Mouse (Mus musculus) adrenal gland, postnatal 14 days (tissue): ENCODE measurements around the gene Rrp9. TPM values are rescaled to one million over a fixed set of nuclear protein-coding genes. Genes with fewer than 3 reads are reported as not detected.

ENCODE experiments used
- DNase-seq: peaks from one replicate; pipeline ENCODE4 v3.0.0; 2021; ENCODE audit warnings: mixed read lengths
- total RNA-seq: library from RNA; stranded (reverse); gene quantifications from 2 replicates; pipeline ENCODE4 v1.2.3, GENCODE M21; 2021

The Rrp9 gene
- total RNA-seq, 1 experiment from 2014 or later: 34.2 TPM

DNA sequence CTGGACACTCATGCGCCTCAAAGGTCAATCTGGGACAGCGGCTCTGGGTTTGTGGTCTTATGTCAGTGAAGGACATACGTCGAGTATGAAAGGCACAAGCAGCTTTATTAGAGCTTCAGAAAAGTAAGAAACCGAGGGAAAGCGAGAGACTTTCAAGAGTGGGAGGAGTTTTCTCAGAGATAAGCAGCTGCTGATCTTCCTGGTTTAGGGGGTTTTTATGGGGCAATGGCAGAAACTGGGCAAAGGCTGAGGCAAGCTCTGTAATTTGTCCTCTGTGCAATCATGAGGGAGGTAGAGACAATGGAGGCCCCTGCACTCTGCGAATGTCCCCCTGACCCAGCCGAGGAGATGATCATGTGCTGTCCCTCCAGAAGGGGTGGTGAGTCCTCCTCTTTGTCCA is 44.1 kb downstream of the Rrp9 start:
- no peak for DNase-seq

DNA sequence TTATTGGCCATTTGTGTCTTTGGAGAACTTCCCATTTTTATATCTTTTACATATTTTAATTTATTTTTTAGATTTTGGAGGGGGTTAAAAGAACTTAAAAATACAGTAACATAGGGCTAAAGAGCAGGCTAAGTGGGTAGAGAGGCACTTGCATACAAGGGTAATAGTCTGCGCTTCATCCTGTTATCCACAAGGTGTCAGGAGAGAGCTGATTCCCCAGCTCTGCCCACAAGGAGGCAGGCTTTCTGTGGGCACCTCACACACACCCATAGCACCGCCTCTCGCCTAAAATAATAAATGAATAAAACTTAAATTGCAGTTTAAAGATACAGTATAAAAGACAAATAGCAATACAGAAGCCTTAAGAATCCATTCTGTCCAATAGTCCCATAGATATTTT is 56.1 kb downstream of the Rrp9 start:
- DNase-seq: peak; percentile 21

DNA sequence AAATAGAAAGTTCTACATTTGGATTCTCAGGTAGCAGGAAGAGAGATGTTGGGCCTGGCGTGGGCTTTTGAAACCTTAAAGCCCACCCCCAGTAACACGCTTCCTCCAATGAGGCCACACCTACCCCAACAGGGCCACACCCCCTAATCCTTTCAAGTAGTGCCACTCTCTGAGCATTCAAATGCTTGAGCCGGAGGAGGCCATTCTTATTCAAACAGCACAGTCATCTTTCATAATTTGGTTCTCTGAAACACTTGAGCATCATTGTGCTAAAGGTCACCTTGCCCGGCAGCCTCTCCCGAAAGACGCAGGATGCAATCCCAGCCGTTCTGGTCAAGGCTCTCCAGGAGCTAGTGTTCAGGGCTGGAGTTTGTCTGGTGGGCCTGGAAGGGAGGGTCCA is 58.5 kb downstream of the Rrp9 start:
- no peak for DNase-seq

DNA sequence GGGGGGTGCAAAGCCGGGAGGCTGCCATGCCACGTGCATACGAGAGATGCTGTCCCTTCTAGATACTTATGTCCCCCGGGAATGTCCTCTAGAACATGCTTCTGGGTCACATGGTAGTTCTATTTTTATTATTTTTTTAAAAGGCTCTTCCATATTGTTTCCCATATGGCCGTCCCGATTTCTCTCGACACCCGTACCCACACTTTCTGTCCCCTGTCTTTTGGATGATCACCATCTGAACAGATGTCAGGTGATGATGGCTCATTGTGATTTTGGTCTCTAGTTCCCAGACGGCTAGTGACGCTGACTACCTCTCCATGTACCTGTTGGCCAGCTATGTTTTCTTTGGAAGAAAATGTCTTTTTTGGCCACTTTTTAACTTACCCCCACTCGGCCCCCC is 59.2 kb downstream of the Rrp9 start:
- DNase-seq: no peak

Other genes with a start within 250 kb of the Rrp9 start
- gene Alas1, start 227.3 kb upstream of the Rrp9 start, total RNA-seq: 1,325 and 1,932 TPM in 2 replicates
- 7.9 and 8.3 TPM in 2 replicates for gene Poc1a, start 194.9 kb upstream of the Rrp9 start, total RNA-seq
- gene Dusp7, start 107.3 kb upstream of the Rrp9 start, total RNA-seq: 21.1 and 26.0 TPM in 2 replicates
- gene Rpl29, start 46.5 kb upstream of the Rrp9 start, total RNA-seq: 490 and 599 TPM in 2 replicates
- 14.2 and 20.2 TPM in 2 replicates for gene Acy1, start 37.6 kb upstream of the Rrp9 start, total RNA-seq
- 23.6 and 33.1 TPM in 2 replicates for gene Abhd14b, start 28.5 kb upstream of the Rrp9 start, total RNA-seq
- 17.1 and 18.4 TPM in 2 replicates for gene Abhd14a, start 28.3 kb upstream of the Rrp9 start, total RNA-seq
- 24.3 and 32.2 TPM in 2 replicates for gene Pcbp4, start 22.7 kb upstream of the Rrp9 start, total RNA-seq
- gene Gpr62, start 10.0 kb upstream of the Rrp9 start, total RNA-seq: 0.23 TPM in 1 of 2 replicates, not detected in the other
- 24.0 and 26.5 TPM in 2 replicates for gene Parp3, start 986 bp downstream of the Rrp9 start, total RNA-seq
- not detected in 2 replicates for gene Iqcf1, start 24.0 kb downstream of the Rrp9 start, total RNA-seq
- not detected in 2 replicates for gene Iqcf5, start 38.6 kb downstream of the Rrp9 start, total RNA-seq
- not detected in 2 replicates for gene Iqcf3, start 85.7 kb downstream of the Rrp9 start, total RNA-seq
- not detected in 2 replicates for gene Iqcf4, start 95.0 kb downstream of the Rrp9 start, total RNA-seq
- not detected in 2 replicates for gene Iqcf6, start 150.6 kb downstream of the Rrp9 start, total RNA-seq
- gene Grm2, start 180.1 kb downstream of the Rrp9 start, total RNA-seq: not detected in 2 replicates
- gene Tex264, start 210.0 kb downstream of the Rrp9 start, total RNA-seq: 92.3 and 93.9 TPM in 2 replicates